Mouse (Mus musculus) thymus, postnatal 36 days (tissue): ENCODE results near the gene Palm.
"Not testable (repeated sequence)": the region's sequence is repeated elsewhere in the genome, so short reads cannot be mapped to it uniquely, and the experiment has no call there.

ENCODE experiments used
- DNase-seq, 2 experiments: peaks; one replicate each; pipeline ENCODE4 v3.0.0; 2022; ENCODE audit warnings: mixed read lengths in 2 of 2

The Palm gene

GRCm38 (mm10) chr10:79793051-79793737, at the start of gene Palm:
Gene Palm (plus strand): TSS chr10:79793572.
- DNase-seq = peak; percentile 80 to 83

GRCm38 (mm10) chr10:79743650-79744365, 49.6 kb upstream of the Palm start:
- DNase-seq = no peak

DNA sequence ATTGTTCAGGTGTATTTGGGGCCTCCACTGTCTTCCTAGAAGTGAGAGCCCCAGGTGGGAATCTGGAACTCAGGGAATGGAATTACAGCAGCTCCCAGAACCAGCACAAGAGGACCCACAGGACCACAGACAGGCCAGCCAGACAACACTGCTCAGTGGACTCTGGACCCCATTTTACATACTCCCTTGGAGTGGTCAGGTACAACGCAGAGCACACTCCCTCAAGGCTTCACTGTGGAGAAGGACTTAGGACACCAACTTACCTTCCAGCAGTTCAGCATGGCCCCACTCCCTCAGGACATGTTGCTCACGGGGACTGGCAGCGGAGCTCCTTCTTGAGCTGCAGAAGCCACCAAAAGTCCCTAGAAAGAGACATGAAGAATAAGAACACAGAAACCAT, 48.0 kb upstream of the Palm start:
- no peak for DNase-seq

DNA sequence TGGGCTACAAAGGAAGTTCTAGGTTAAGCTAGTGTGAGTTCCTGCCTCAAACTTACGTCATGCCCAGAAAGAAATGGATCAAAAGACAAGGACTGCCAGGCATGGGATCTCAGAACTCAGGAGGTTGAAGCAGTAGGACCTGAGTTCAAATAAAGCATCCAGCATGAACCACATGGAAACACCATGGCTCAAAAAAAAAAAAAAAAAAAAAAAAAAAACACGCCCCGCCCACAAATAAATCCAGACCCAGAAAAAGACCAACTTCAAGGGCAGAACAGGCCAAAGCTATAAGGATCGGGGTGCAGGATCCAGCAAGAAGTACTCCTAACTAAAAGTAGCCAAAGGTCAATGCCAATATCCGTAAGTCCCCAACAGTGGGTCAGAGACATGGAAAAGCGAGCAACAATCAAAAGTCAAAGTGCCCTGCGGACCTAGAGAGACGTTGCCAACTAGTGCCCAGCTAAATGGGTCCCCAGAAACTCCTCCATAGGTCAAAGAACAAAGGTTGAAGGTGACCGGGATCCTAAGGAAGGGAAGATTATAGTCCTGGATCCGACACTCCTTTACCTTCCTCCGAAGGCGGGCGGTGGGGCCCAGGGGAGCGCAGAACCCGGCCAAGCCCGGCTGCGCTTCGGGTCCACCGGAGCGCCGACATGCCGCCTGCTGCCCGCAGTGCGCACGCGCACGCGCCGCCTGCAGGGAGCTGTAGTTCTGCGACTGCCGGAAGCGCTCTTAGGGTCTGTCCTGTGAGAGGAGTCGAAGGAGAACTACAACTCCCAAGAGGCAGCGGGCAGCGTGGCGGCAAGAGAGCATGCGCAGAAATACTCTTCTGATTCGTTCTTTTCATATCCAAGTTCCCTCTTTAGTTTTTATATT, 47.2 kb upstream of the Palm start, which contains the start of gene Polrmt:
Polrmt (minus strand) TSS at position 684 of the 876 bp plus-strand sequence.
- peak; percentile 93 to 97 for DNase-seq

GRCm38 (mm10) chr10:79746774-79747151, 46.6 kb upstream of the Palm start:
- DNase-seq = no peak

DNA sequence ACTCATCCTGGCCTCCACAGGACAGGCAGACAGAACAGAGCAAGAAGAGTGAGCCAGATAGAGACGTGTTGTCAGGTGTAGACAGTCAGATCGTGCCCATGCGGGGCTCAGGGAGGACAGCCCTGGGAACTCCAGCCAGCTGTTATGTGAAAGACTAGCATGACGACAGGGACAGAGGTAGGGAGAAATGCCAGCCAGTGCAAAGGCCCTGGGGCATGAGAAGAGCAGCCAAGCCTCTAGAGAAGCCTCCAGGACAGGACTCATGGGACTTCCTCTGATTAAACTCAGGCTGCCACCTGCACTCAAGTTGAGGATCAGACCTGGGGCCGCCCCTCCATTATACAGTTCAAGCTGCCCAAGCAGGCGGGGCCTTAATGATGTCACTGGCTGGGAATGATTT, 44.9 kb upstream of the Palm start:
- DNase-seq = no peak

- peak in 1 of 2 experiments; percentile 38 for DNase-seq
These were observed 38.4 kb upstream of the Palm start, which contains the start of gene Fgf22 for GRCm38 (mm10) chr10:79754856-79755516. Gene Fgf22 (plus strand): TSS chr10:79755076.

DNA sequence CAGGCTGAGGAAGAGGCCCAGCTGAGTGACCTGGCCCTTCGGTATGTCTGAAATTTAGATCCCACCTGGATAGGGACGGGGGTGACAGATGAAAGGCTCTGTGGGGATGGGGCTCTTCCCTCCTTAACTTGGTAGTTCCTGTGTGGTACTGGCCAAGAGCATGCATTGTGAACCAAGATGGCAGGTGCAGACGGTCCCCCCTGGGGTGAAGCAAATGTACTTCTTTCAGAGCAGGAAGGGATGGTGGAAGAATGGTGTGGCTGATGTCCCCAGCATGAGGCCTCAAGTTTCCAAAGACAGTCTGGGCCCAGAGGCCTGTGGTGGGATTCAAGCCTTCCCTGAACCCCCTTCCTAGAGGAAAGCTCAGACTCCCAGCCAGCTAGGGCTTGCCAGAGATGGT, 37.5 kb upstream of the Palm start:
- DNase-seq = no peak

- DNase-seq = no peak
These were observed 36.7 kb upstream of the Palm start for GRCm38 (mm10) chr10:79756660-79757059.

- not testable (repeated sequence) for DNase-seq
These were observed 33.7 kb upstream of the Palm start for GRCm38 (mm10) chr10:79759675-79760074.

GRCm38 (mm10) chr10:79760603-79761143, 32.7 kb upstream of the Palm start:
- DNase-seq = no peak

DNA sequence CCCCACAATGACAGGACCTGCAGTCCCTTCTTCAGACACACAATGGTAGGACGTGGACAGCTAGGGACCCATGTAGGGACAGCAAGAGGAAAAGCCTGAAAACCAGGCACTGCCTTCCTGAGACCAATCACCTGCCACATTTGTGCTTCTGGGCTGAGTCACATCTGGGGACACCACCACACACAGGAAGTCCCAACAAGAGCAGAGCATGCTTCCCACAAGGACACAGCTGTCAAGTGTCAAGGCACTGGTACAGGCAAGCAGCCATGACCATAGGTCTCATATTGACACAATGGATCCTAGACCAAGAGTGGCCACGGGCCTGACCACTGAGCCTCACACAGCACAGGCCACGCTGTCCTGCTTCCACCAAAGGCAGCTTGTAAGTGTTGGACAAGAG, 30.5 kb upstream of the Palm start:
- DNase-seq = no peak

GRCm38 (mm10) chr10:79764234-79764633, 29.1 kb upstream of the Palm start:
- no peak for DNase-seq

- DNase-seq = no peak
These were observed 28.1 kb upstream of the Palm start for GRCm38 (mm10) chr10:79765228-79765745.

DNA sequence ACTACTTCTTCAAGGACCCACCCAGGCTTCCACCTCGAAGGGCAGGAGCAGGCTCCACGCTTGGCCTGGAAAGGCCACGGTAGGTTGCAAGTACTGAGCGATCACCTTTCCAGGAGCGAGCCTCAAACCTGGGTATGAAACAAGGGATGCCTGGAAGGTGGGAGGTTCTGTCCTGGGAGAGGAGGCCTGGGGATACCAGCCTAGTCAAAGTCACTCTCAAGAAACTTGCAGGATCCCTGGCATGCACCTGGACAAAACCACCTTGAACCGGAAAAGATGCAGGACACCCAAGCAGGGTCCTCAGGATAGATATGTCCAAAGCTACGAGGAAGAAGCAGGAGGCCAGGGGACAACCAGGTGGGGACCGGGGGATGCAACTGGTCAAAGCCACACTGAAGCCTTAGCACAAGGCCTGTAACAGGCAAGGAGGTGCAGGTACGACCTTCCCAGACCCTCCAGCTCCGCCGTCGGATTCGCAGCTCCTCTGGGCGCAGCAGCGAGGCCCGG, 27.3 kb upstream of the Palm start:
- no peak for DNase-seq

- DNase-seq = peak; percentile 98 to 99
These were observed 26.7 kb upstream of the Palm start, which contains the start of gene Rnf126 for GRCm38 (mm10) chr10:79766508-79767325. Gene Rnf126 (minus strand): TSS chr10:79766952.

- DNase-seq = peak; percentile 69 to 81
These were observed 25.8 kb upstream of the Palm start for GRCm38 (mm10) chr10:79767372-79768244.

GRCm38 (mm10) chr10:79768400-79768799, 25.0 kb upstream of the Palm start:
- peak; percentile 79 to 81 for DNase-seq

DNA sequence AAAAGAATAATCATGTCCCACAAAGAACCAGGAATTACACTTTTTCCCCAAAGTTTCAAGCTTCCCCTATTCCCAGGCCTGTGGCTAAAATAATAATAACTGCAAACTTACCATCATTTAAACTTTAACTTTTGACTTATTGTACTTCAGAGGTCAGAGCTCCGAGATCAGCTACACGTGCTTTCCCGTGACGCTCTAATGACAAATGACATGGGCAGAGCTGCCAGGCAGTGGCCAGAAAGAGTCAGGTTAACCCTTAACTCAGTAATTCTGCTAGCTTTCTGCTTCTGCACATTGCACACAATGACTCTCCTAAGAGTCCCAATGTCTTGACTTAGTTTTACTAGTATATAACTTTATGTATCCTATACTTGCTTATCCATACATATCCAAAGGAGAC, 24.0 kb upstream of the Palm start:
- DNase-seq = no peak

DNA sequence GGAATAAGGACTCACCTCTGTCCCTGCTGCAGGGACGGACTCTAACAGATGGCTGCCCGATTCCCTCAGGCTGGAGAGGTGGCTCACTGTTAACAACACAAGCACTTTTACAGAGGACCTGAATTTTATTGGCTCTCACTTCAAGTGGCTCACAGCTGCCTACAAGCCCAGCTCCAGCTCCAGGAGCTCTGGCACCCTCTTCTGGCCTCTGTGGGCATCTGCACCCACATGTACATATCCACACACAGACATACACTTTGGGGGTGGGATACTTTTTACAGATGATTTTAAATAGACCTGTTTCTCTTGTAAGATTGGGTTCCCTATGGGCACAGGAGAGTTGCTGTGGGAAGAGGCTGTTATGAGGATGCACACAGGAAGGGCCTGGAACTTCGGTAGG, 21.1 kb upstream of the Palm start:
- DNase-seq = no peak
